Mouse (Mus musculus): ENCODE data around the gene Fbxw4.

Gene Fbxw4

DNA sequence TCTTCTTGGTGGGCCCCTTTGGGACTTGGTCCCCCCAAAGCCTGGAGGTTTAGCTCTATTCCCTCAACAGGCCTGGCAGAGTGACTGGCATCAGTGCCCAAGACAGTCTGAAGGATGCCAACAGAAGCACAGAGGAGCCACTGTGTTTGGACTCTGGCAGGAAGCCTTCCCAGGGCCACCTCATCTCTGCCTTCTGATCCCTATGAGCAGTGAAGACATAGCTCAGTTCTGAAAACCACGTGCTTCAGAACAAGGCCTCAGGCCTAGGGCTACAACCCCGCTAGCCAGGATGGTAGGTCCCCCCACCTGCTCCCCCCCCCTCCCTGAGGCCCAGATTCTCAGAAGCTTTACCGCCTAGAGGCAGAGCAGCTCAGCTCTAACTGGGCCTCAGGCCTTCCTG, 45.2 kb downstream of the Fbxw4 start:
- DNase-seq (ENCODE audit: low read depth) = peak; percentile 66

- DNase-seq (ENCODE audit: low read depth) = no peak
These were observed 45.7 kb downstream of the Fbxw4 start for GRCm38 (mm10) chr19:45614375-45614774.

- DNase-seq (ENCODE audit: low read depth) = no peak
These were observed 49.3 kb downstream of the Fbxw4 start for GRCm38 (mm10) chr19:45610823-45611222.

DNA sequence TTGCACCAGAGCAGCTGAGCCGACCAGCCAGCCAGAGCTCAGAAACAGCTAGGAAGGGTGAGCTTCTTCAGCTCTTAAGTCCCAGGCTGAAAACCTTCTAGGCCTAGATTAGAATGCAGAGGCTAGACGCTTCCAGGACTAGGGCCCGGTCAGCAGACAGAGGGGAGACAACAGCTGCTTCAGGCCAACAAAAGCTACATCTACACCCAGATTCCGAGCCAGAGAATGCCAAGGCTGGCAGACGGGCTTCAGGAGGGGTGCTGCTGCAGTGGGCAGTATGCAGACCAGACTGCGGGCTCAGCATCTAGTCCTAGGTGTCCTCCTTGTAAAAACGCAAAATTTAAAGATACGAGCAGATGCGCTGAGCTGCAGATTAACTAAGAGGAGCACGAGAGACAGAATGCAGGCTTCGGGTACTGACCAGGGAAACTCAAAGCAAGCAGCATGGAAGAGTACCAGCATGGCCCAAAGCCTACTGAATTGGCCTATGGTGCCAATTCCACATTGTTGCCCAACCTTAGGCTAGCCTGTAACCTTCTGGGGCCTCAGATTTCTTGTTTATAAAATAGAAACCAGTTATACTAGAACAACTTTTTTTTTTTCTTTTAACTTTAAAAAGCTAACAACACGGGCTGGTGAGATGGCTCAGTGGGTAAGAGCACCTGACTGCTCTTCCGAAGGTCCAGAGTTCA, 51.3 kb downstream of the Fbxw4 start:
- peak; percentile 28 for DNase-seq (ENCODE audit: low read depth)

GRCm38 (mm10) chr19:45607479-45607878, 52.6 kb downstream of the Fbxw4 start:
- no peak for DNase-seq (ENCODE audit: low read depth)

- no peak for DNase-seq (ENCODE audit: low read depth)
These were observed 53.4 kb downstream of the Fbxw4 start for GRCm38 (mm10) chr19:45606701-45607100.

DNA sequence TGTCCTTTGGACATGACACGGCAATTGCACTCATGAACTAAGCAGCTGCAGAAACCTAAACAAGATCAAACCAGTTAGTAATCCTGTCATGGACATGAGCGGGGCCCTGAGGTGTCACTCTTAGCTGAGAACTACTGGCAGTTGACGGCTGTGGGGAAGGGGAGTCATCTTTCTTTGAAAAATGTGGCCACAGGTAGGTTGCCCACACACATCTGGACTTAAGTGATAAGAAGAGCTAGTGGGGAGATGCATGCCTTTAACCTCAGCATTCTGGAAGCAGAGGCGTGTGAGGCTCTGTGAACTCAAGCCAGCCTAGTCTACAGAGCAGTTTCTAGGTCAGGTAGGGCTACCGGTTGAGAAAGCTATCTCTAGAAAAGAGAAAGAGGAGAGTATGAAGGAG, 57.5 kb downstream of the Fbxw4 start:
- no peak for DNase-seq (ENCODE audit: low read depth)

DNA sequence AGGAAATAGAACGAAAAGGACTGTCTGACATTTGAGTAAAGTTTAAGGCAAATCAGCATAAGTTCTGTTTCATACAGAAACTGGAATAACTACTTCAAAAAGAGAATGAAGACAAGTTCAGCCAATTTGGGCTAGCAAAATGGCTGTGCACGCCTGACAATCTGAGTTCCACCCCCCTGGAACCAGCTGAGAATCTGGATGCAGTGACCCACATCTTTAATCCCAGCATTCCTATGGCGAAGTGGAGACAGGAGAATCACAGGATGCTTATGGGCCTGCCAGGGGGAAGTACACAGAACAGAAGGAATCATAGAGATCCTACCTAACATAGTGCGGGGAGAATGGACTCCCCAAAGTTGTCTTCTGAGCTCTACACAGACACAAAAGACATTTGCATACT, 63.0 kb downstream of the Fbxw4 start:
- DNase-seq (ENCODE audit: low read depth) = no peak

DNA sequence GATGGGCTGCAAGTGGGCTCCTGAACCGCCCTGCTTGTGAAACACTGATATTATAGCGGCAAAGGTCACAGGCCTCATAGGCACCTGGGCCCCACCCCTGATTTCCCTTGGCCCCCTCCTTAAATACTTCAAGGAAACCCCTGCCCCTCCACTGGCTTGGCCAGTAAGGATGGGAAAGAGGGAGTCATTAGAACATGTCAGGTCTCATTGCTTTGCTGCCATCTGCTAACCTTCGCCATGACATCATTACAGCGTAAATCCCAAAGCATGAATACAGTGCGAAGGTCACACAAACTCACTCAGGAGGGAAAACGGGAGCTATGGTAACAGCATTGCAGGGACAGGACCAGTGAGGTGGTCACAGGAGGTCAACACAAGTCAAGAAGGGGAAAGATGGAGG, 63.7 kb downstream of the Fbxw4 start:
- no peak for DNase-seq (ENCODE audit: low read depth)

GRCm38 (mm10) chr19:45596019-45596418, 64.1 kb downstream of the Fbxw4 start:
- no peak for DNase-seq (ENCODE audit: low read depth)

GRCm38 (mm10) chr19:45595481-45595880, 64.6 kb downstream of the Fbxw4 start:
- DNase-seq (ENCODE audit: low read depth) = no peak

DNA sequence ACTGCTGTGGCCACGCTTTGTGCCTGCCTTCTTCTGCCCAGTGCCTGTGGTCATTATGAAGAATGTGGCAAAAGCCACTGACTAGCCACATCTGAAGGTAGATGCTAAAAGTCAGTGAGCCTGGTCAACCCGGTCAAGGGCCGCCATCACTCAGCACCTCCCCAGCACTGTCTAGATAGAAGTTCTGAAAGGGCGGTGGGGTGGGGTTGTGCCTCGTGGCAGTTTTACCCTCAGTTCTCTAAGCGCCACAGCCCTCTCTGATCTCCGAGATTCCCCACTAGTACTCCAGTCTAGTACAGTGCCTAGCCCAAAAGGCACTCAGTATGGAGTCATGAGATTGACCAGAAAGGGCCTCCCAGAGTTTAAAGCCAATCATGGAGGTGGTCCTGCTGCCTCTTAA, 66.0 kb downstream of the Fbxw4 start:
- no peak for DNase-seq (ENCODE audit: low read depth)

DNA sequence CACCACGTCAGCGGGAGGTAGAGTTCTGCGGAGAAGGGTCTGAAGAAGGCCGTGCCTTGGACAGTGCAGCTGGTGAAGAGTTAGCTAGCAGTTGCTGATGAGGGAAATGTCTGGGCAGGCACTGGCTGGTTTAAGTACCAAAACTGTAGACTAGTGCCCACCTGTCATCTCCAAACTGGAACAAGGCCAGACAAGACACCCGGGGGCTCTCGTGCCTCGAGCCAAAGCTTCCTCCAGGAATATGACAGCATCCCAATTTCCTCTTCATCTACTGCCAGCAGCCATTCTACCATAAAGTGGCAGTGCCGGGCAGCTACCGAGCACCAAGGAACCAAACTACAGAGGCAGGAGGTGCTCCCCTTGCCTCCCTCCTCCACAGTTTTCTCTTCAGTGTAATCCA, 67.2 kb downstream of the Fbxw4 start:
- DNase-seq (ENCODE audit: low read depth) = no peak

DNA sequence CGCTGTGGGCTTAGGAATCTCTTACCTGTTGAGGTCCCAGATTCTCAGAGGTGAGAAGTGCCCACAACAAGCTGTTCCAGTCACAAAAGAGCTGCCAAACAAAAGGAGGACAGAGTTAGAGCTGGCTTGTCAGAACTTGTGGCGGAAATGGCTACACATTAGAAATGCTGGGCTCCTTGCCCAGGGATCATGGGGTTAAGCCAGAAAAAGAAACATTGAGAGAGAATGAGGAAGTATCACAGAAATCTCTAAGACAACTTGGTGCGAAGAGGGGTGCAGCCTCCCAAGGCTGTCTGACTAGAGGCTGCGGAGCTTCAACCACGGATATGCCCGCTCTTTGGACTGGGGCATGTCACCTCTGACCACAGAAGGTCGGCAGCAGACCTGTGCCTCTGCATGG, 68.4 kb downstream of the Fbxw4 start:
- no peak for DNase-seq (ENCODE audit: low read depth)

DNA sequence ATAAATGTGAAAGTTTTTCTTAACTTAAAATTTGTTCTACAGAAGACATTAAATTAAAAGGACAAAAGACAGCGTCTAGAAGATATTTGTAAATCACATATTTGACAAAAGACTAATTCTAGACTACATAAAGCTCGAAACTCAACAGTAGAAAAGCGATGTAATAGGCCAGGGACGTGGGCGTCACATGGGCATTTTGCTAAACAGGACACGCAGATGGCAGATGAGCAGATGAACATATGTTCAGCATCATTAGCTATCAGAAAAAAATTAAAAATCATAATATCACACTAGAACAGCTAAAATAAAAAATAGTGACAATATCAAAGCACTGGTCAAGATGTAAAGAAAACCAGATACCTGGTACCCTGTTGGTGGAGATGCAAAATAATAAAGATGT, 70.4 kb downstream of the Fbxw4 start:
- DNase-seq (ENCODE audit: low read depth) = no peak

GRCm38 (mm10) chr19:45587509-45588292, 72.4 kb downstream of the Fbxw4 start:
- no peak for DNase-seq (ENCODE audit: low read depth)

DNA sequence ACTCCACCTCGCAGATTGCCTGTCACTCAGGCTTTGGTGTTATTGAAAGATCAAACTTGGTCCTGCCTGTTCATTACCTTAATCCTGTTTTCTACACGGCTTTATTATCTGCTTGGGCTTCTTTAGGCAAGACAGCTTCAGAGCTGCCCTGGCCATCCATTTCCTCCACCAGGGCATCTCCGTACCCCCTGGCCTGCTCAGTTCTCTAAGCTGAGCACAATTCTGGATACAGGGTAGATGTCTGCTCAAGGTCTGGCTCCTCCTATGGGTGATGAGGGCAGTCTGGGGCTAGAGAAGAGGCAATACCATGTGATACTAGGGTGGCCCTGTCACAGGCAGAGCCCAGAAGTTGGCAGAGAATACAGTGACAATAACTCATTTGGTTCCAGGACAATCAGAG, 73.3 kb downstream of the Fbxw4 start:
- no peak for DNase-seq (ENCODE audit: low read depth)

- DNase-seq (ENCODE audit: low read depth) = no peak
These were observed 75.1 kb downstream of the Fbxw4 start for GRCm38 (mm10) chr19:45584856-45585620.

- no peak for DNase-seq (ENCODE audit: low read depth)
These were observed 77.0 kb downstream of the Fbxw4 start for GRCm38 (mm10) chr19:45583136-45583535.

- no peak for DNase-seq (ENCODE audit: low read depth)
These were observed 78.0 kb downstream of the Fbxw4 start for GRCm38 (mm10) chr19:45582161-45582560.

GRCm38 (mm10) chr19:45581257-45581656, 78.9 kb downstream of the Fbxw4 start:
- no peak for DNase-seq (ENCODE audit: low read depth)

DNA sequence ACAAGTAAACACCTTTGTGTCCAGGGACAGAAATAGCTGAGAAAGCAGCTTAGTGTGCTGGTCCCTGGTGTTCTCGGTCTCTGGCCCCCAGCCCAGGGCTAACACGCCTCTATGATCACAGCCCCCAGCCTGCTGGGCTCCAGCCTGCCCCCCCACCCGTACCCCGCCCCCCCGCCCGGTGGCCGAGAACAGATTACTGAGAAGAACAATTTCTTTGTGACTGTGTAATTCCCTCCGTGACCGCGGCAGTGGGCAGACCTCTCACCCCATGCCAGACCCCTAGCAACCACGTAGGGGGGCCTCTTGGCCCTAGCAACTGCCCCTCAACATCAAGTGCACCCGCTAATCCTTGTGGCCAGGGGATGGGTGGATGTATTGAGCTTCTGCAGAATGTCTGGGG, 79.9 kb downstream of the Fbxw4 start:
- DNase-seq (ENCODE audit: low read depth) = no peak

DNA sequence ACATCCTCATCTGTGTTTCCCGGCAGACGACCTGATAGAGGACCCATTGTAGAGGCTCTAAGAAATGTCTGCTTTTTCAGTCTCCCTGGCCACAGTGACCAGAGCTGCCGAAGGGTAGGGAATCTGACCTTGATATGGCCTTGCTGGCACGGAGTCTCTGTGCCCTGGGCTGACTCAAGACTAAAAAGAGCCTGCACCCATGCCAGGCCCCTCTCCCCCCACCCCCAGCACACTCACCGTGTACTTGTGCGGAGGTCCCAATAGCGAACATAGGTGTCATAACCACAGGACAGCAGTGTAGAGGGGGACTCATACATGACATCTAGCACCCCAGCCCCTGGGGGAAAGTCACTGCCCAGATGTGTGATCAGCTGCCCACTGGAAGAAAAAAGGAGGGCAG, 80.7 kb downstream of the Fbxw4 start:
- DNase-seq (ENCODE audit: low read depth) = no peak

Measured in fibroblast of lung, adult 2 months (primary cell).